Mouse (Mus musculus) monocyte, adult 59 days (primary cell): Measurements from ENCODE around the gene Ptprf. TPM values are rescaled to one million over a fixed set of nuclear protein-coding genes. Genes with fewer than 3 reads are reported as not detected.

Experiments
- total RNA-seq, 2 experiments: library from RNA; stranded (reverse); gene quantifications; one replicate each; pipeline ENCODE4 v1.2.4; 2023

The Ptprf gene
- total RNA-seq: 1 to 10 TPM in 1 of 2 experiments, under 1 TPM in 1; 0.73 to 1.2 TPM

DNA sequence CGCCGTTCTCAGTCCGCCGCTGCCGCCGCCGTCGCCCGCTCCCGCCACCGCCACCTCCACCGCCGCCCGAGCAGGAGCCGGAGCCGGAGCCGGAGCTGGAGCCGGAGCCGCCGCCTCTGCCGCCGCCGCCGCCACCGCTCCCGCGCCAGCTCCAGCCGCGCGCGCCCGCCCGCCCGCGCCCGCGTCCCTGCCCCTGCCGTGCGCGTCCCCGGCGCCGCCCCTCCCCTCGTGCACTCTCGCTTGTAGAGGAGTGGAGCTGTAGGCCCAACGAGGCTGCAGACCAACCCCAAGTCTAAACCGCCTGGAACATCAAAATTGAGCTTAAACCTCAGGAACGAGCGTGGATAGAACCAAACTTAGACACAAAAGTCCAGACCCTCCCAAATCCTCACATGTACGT lies at the start of gene Ptprf:
Gene Ptprf (minus strand): TSS at position 175 of the 400 bp plus-strand sequence.

DNA sequence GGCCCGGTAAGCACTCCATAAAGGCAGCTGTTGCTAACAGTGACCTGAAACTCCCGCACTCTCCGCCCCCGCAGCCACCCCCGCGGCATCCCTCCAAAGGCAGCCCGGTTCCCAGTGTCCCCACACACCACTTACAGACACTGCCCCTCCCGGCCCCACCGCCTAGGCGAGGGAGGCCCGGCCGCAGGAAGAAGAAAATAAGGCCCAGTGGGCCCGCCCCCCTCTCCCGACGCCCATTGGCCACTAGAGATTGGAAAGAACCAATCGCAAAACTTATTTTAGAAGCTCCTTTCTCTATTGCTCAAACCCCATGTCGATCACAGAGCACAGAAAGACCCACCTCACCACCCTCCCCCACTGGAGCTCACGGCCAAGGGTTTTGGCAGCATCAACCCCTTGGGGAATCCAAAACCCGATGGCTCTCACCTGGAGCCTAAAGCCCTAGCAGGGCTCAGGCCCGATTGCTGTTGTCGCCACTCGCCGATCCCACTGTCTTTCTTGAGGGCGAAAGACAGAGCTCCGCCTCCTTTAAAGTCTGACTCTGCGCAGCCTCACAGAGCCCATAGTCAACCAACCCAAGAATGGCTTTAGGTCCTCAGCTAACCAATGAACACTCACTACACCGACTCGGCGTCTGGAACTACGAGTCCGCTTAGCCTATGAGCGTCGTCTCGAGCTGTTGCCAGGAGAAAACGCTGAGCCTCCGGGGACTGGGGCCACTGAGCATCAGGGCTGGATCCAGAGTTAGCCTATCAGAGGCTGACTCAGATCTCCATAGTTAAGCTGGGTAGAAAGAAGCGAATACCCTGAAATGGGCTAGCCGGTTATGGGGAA lies 111.5 kb downstream of the Ptprf start, which contains the start of gene Kdm4a:
Gene Kdm4a (minus strand): TSS at position 577 of the 834 bp plus-strand sequence.

Other genes starting within 250 kb of the Ptprf start
- 10 to 100 TPM; 20.8 to 22.3 TPM for gene St3gal3, start 156.5 kb downstream of the Ptprf start, total RNA-seq
- gene Kdm4a, start 111.4 kb downstream of the Ptprf start, total RNA-seq: 10 to 100 TPM; 48.8 to 50.4 TPM
- gene Szt2, start 117.9 kb upstream of the Ptprf start, total RNA-seq: 10 to 100 TPM; 26.9 to 32.2 TPM
- gene Med8, start 117.9 kb upstream of the Ptprf start, total RNA-seq: 10 to 100 TPM; 71.0 to 76.3 TPM
- 100 to 1,000 TPM in 1 of 2 experiments, 10 to 100 TPM in 1; 95.8 to 104 TPM for gene Elovl1, start 136.7 kb upstream of the Ptprf start, total RNA-seq
- gene Cdc20, start 145.9 kb upstream of the Ptprf start, total RNA-seq: 1 to 10 TPM; 1.5 to 2.9 TPM
- gene Mpl, start 166.1 kb upstream of the Ptprf start, total RNA-seq: not detected
- gene Tie1, start 198.7 kb upstream of the Ptprf start, total RNA-seq: 1 to 10 TPM in 1 of 2 experiments, under 1 TPM in 1; 0.45 to 1.5 TPM
- gene 2610528J11Rik, start 235.6 kb upstream of the Ptprf start, total RNA-seq: not detected